ENCODE assay signal across 18 mouse cellular contexts in genomic region chr15:98923031-98923537, GRCm38 (mm10). TPM values are rescaled to one million over a fixed set of nuclear protein-coding genes. Genes with fewer than 3 reads are reported as not detected.
"Had no signal": no experiment of that assay in that cellular context is flagged by ENCODE, and none has a peak within 500 bp of the region (broad histone marks: within the 10 kb centered on the region; RNA-seq: fewer than 3 reads in every experiment).

No protein-coding gene starts in this region.

- H3K27me3 ChIP-seq: hindbrain, embryonic 15.5 days; limb, embryonic 13.5 days; lung, embryonic 15.5 days; megakaryocyte, embryonic 14.5 days; midbrain, embryonic 15.5 days; neural tube, embryonic 12.5 days had no signal

- H3K9me3 ChIP-seq: hindbrain, embryonic 15.5 days; limb, embryonic 13.5 days; lung, embryonic 15.5 days; megakaryocyte, embryonic 14.5 days; midbrain, embryonic 15.5 days; neural tube, embryonic 12.5 days had no signal

- H3K4me2 ChIP-seq: hindbrain, embryonic 15.5 days; limb, embryonic 13.5 days; lung, embryonic 15.5 days; midbrain, embryonic 11.5 days; midbrain, embryonic 15.5 days; neural tube, embryonic 12.5 days had no signal

- DNase-seq: layer of hippocampus, postnatal 36 days; left cerebral cortex, postnatal 4 days; spleen, adult 18-20 months; thymus, adult 18-20 months; thymus, postnatal 14 days had no signal

- H3K9ac ChIP-seq: hindbrain, embryonic 15.5 days; limb, embryonic 13.5 days; liver, embryonic 14.5 days; lung, embryonic 15.5 days; midbrain, embryonic 15.5 days; neural tube, embryonic 12.5 days had no signal

- ATAC-seq: midbrain, embryonic 15.5 days had no signal

- H3K36me3 ChIP-seq: hindbrain, embryonic 15.5 days; limb, embryonic 13.5 days; lung, embryonic 15.5 days; midbrain, embryonic 15.5 days; neural tube, embryonic 12.5 days had no signal

- H3K27ac ChIP-seq: hindbrain, embryonic 15.5 days; limb, embryonic 13.5 days; liver, embryonic 14.5 days; lung, embryonic 15.5 days; macrophage; midbrain, embryonic 15.5 days; neural tube, embryonic 12.5 days had no signal

- H3K4me3 ChIP-seq: hindbrain, embryonic 15.5 days; limb, embryonic 13.5 days; lung, embryonic 15.5 days; megakaryocyte, embryonic 14.5 days; midbrain, embryonic 15.5 days; neural tube, embryonic 12.5 days had no signal

RNA-seq across cellular contexts. Expression of gene Dhh, which starts 24.7 kb away (rescaled TPM):
- total RNA-seq: monocyte, adult 5-6 weeks had no signal
- polyA plus RNA-seq: macrophage had no signal

RNA-seq across cellular contexts. Expression of gene Gm49450, which starts 30.3 kb away (rescaled TPM):
- total RNA-seq: layer of hippocampus, postnatal 36 days; left cerebral cortex, postnatal 10 days; left cerebral cortex, postnatal 4 days had no signal
- polyA plus RNA-seq: hindbrain, embryonic 15.5 days; kidney, embryonic 16.5 days; limb, embryonic 13.5 days; lung, embryonic 15.5 days; midbrain, embryonic 11.5 days; midbrain, embryonic 15.5 days; neural tube, embryonic 12.5 days; stomach, embryonic 14.5 days had no signal
